Mouse (Mus musculus): ENCODE results near the gene Svbp.

DNA sequence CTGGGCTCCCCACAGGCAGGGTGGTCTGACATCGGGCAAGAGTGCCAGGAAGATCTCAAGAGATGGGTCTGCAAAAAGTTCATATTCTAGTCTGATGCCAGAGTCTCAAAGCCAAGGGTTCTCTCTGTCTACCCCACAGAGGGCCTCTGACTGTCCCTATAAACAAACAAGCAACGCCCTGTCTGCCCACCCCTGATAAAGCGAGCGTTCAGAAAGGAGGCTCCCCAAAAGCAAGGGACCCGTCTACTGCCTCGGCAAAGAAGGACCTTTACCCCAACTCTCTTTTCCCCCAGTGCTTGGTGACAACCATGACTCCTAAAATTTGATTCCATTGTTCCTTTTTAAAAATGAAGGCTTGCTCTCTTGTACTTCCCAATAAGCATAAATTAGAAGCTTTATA, 5.2 kb upstream of the Svbp start, which contains the start of gene Ermap:
- TF ChIP-seq POLR2A (IDR thresholded peaks at IDR 0.05; ENCODE audit: extremely low read depth, insufficient read depth, low read length) = no peak
- no peak for TF ChIP-seq CTCF (IDR thresholded peaks at IDR 0.05; ENCODE audit: low read depth, low read length)

Measured in liver, adult 2 months (tissue).